Mouse (Mus musculus) urinary bladder, postnatal 25 days (tissue): Measurements from ENCODE around the gene Psmb3.

ENCODE experiments used
- DNase-seq: peaks from one replicate; pipeline ENCODE4 v3.0.0; 2022; ENCODE audit warnings: low spot score

The Psmb3 gene

DNA sequence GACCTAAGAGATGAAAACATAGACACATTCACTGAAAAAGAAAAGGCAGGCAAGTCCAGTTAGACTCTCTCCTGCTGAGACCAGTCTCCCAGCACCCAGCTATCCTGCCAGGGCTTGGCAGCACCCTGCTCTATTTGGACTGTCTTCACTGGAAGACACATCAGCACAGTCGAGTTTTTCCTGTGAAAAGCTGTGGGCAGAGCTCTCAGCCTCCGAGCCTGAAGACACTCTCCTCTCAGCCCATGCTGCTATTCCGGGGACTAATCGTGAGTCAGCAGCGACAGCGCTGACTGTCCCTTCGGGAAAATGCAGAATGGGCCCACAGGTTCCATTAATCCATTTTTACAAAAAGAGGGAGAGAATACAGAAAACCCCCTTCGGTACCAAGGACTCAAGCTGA lies 50.1 kb downstream of the Psmb3 start:
- DNase-seq: no peak

DNA sequence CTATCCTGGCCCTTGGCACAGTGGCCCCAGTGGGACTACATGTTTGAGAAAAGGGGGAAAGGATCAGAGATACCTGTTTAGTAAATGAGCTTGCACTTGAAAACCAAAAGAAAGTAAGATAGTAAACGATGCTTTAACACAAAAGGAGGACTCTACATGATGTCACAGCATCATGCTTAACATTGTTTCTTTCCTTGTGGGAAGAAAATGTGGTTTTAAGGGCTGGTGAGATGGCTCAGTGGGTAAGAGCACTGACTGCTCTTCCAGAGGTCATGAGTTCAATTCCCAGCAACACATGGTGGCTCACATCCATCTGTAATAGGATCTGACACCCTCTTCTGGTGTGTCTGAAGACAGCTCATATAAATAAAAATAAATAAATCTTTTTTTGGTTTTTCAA lies 54.9 kb downstream of the Psmb3 start:
- no peak for DNase-seq

DNA sequence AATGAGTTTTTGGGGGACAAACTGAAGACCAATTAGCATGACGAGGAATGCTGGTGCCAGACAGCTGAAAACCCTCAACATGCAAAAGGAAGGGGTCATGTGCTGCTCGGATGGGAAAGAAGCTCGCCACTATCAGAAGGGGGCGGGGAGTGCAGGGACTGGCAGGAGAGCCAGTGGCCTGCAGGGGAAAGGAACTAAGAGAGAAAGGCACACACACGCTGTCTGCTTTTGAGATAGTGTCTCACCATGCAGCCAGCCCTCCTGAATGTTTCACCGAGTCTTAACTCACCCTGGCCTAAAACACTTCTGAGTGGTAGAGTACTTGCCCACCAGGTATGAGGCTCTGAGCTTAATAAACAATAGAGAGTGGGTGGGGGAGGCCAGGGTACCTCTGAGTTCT lies 55.7 kb downstream of the Psmb3 start:
- no peak for DNase-seq

DNA sequence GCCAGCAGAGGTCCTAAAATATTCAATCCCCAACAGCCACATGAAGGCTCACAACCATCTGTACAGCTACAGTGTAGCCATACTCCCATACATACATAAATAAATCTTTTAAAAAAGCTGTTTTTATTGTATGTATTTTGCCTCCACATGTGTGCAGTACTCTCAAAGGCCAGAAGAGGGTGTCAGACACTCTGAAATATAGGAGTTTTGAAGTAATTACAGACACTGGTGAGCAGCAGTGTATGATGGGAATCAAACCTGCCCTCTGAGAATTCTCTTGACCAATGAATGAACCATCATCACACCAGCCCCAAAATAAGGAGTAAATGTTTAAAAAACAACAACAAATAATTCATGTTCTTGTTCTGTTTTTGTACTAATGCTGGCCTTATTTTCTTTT lies 58.4 kb downstream of the Psmb3 start:
- DNase-seq: no peak
